Mouse (Mus musculus) CH12.LX (cell line): ENCODE measurements around the gene Ptpn11.

Source experiments
- CTCF ChIP-seq, 2 experiments: IDR thresholded peaks in 1 of 2; conservative IDR thresholded peaks in 1 of 2; 2 replicates each; pipeline ENCODE4 v1.5.1; 2011 to 2012; ENCODE audit warnings: low read depth in 2 of 2, low read length in 2 of 2, improper control_type of control experiment in 1 of 2, inconsistent platforms in 1 of 2, mild to moderate bottlenecking in 1 of 2, moderate library complexity in 1 of 2
- NELFE ChIP-seq: IDR thresholded peaks from 2 replicates; pipeline ENCODE4 v1.6.1; 2011; ENCODE audit warnings: low read depth, low read length, improper control_type of control experiment

GRCm38 (mm10) chr5:121209755-121210600 lies 18.8 kb upstream of the Ptpn11 start:
- no peak for TF ChIP-seq CTCF (conservative IDR thresholded peaks at IDR 0.05 in 1 of 2, IDR thresholded peaks at IDR 0.05 in 1 of 2; ENCODE audit: low read depth in 2 of 2, low read length in 2 of 2)
- no peak for TF ChIP-seq NELFE
